Mouse (Mus musculus): Measurements from ENCODE around the gene Crat.

DNA sequence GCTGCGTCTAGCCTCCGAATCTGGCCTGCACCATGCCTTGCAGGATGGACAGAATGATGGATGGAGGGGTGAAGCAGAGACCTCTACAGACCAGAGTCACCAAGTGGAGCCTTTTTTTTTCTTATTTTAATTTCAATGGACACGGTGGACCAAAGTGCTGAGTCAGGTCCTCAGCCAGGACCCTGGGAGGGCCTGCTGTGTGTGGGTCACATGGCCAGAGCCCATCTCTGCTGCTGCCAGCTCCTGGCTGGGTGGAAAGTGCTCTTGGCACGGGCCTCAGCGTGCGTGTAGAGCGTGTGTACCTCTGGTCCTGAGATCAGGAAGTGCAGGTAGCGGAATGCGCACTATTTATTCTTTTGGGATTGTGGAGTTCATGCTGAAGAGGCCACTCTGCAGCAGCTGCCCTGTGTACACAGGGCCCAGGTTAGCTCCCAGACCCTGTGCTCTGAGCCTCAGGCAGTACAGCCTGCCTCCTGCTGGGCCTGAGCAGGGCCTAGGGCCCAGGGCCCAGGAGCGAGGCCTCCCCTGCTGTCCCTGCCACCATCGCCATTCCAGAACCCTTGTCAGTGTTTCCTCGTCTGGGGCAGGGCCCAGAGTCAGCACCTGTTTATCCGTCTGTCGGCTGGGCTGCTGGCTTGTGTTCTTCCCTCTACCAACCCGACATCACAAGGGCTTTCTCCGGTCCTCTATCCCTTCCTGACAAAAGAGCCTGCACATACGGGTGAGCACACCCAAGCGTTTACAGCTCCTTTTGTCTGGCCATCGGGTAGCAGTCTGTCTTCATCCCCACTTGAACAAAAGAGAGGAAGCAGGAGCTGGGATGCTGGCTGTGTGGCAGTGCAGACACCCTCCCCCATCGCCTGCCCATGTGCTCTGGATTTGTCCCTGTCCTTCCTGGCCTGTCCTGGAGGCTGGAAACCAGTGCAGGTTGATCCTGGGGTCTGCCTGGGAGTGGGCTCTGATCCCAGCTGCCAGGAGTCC is 16.1 kb downstream of the Crat start:
- TF ChIP-seq CTCF (IDR thresholded peaks at IDR 0.05; ENCODE audit: extremely low read depth, insufficient read depth, insufficient read length, insufficient replicate concordance) = no peak
- TF ChIP-seq POLR2A (IDR thresholded peaks at IDR 0.05; ENCODE audit: low read depth, low read length) = no peak

All from spleen, adult 2 months (tissue).